Mouse (Mus musculus) limb, embryonic 12.5 days (tissue): Measurements from ENCODE around the gene Cttnbp2. TPM values are rescaled to one million over a fixed set of nuclear protein-coding genes. Genes with fewer than 3 reads are reported as not detected.

ENCODE experiments used
- ATAC-seq: fragments of 200-750 bp; cut with Nextera tagmentation; 2 replicates; pipeline ENCODE4 v1.8.0; 2017; ENCODE audit warnings: low read depth, moderate TSS enrichment; ENCODE audit not compliant: insufficient number of reproducible peaks, insufficient read depth, low FRiP score, low TSS enrichment
- H3K27ac ChIP-seq: fragments of 300-500 bp; sonication (generic); 2 replicates; pipeline ENCODE4 v1.5.1; 2016; ENCODE audit warnings: mild to moderate bottlenecking, moderate library complexity
- H3K27me3 ChIP-seq: fragments of 300-500 bp; sonication (generic); 2 replicates; pipeline ENCODE4 v1.6.1; 2016; ENCODE audit warnings: mild to moderate bottlenecking, moderate library complexity
- H3K36me3 ChIP-seq: fragments of 300-500 bp; sonication (generic); 2 replicates; pipeline ENCODE4 v1.6.1; 2016; ENCODE audit warnings: mild to moderate bottlenecking, moderate library complexity
- H3K4me1 ChIP-seq: fragments of 300-500 bp; sonication (generic); replicated peaks from 2 replicates; pipeline ENCODE4 v1.6.1; 2016
- H3K4me2 ChIP-seq: fragments of 300-500 bp; sonication (generic); 2 replicates; pipeline ENCODE4 v1.6.1; 2016; ENCODE audit warnings: mild to moderate bottlenecking, moderate library complexity
- H3K4me3 ChIP-seq: fragments of 300-500 bp; sonication (generic); replicated peaks from 2 replicates; pipeline ENCODE4 v1.5.1; 2016; ENCODE audit warnings: mild to moderate bottlenecking
- H3K9ac ChIP-seq: fragments of 300-500 bp; sonication (generic); replicated peaks from 2 replicates; pipeline ENCODE4 v1.6.1; 2016; ENCODE audit warnings: mild to moderate bottlenecking, moderate library complexity
- H3K9me3 ChIP-seq: fragments of 300-500 bp; sonication (generic); 2 replicates; pipeline ENCODE4 v1.6.1; 2016; ENCODE audit warnings: mild to moderate bottlenecking, moderate library complexity
- WGBS: fragments of 180-500 bp; shearing (Covaris S2); methylation state at CpG from one replicate; pipeline ENCODE4 v1.1.7; 2016; 5-methylcytosine and 5-hydroxymethylcytosine counted together
- polyA plus RNA-seq: library from polyadenylated mRNA; unstranded; fragments of >200 nt; fragmentation: Nextera tagmentation; extraction: Ambion mirVana; gene quantifications from 2 replicates; pipeline ENCODE4 v1.2.1, GENCODE M21; 2016

Cttnbp2 gene
- polyA plus RNA-seq, 1 experiment from 2014 or later = 22.7 TPM

DNA sequence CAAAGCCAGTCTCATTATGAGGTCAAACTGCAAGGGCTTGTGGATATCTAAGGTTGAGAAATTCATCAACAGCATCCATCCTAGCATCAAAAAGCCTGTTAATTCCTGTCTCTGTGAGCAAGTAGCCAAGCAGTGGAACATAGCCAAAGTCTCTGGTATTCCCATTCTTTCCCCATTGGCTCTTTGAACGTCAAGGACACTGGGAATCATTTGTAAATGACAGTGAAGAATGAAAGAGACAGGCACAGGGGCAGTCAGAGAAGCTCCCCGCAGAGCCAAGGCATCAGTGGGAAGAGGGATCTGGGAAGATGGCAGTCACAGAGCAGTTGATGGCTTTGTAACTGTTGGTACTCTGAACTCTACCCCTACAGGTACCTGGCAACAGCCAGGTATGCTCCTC is 46.9 kb downstream of the Cttnbp2 start:
- 52% methylated on average over 2 of the region's 2 CpGs for WGBS
- Histone ChIP-seq H3K36me3 (no peaks in the 10 kb centered on the region), H3K27ac (0 out of 2 replicates have a peak overlapping the region, but pooled peaks have one; percentile 2), H3K4me3 (no peak overlapping the region), H3K9me3 (no peaks in the 10 kb centered on the region), H3K4me1 (peaks cover 17% of the 10 kb centered on the region), H3K9ac (no peak overlapping the region), H3K27me3 (no peaks in the 10 kb centered on the region), H3K4me2 (no peak overlapping the region)
- ATAC-seq = no peak

DNA sequence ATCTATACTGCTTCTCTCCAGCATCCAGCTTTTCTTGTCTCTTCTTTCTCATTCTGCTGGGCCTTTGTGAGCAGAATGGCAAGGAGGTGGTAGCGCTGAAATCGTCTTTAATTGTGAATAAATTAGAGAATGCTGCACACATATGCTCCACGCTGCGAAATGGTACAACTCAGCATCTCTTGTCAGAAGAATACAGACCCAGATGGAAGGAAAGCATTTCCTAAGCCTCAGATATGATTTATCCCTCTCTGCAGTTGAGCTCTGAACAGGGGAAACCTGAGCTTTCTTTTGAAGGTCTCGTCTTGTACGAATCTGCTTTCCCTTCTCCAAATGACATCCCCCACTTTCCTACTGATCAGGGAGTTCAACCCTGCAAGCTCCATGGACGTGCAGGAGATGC is 48.4 kb downstream of the Cttnbp2 start:
- Histone ChIP-seq H3K4me2 (no peak overlapping the region), H3K4me3 (no peak overlapping the region), H3K27ac (no peak overlapping the region), H3K27me3 (no peaks in the 10 kb centered on the region), H3K9me3 (0 out of 2 replicates have a peak, but pooled peaks cover 4% of the 10 kb centered on the region), H3K36me3 (no peaks in the 10 kb centered on the region), H3K4me1 (peaks cover 17% of the 10 kb centered on the region), H3K9ac (no peak overlapping the region)
- 66% methylated on average over 7 of the region's 7 CpGs for WGBS
- no peak for ATAC-seq

DNA sequence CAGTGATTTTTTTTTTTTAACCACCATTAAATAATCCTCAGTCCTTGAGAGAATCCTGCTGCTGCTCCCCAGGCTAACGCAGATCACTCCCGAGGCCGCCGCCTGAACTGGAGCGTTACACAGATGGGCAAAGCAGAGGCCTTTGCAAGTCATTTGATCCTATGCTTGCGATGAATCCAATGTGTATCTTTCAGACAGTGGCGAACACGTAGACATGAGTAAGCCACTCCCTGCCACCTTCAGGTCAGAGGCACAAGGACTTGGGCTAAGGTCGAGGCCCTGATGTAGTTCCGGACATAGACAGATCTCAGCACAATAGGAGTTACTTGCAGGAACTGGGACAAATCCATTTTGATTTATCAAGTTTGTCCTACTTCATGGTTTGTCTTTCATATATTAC is 49.0 kb downstream of the Cttnbp2 start:
- Histone ChIP-seq H3K4me3 (no peak overlapping the region), H3K36me3 (no peaks in the 10 kb centered on the region), H3K27me3 (no peaks in the 10 kb centered on the region), H3K4me1 (peaks cover 17% of the 10 kb centered on the region), H3K9ac (no peak overlapping the region), H3K9me3 (0 out of 2 replicates have a peak, but pooled peaks cover 4% of the 10 kb centered on the region), H3K27ac (no peak overlapping the region), H3K4me2 (no peak overlapping the region)
- ATAC-seq = no peak
- WGBS = 78% methylated on average over 10 of the region's 10 CpGs

DNA sequence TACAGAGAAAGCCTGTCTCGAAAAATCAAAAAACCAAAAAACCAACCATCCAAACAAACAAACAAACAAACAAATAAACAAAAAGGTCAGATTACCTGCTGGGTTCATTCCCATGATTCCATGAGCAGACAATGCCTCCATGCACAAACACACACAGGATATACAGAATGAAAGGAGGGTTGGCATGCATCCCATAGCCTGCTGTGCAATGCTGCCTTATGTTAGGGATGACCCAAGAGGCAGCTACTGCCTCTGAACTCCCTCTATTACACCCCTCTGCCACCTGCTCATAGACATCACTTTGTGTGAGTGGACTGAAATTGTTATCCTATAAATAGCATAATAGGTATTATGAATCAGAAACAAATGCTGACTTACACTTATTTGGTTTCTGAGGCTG is 55.0 kb downstream of the Cttnbp2 start:
- ATAC-seq = no peak
- Histone ChIP-seq H3K9ac (no peak overlapping the region), H3K4me2 (no peak overlapping the region), H3K9me3 (0 out of 2 replicates have a peak, but pooled peaks cover 4% of the 10 kb centered on the region), H3K4me1 (no peaks in the 10 kb centered on the region), H3K36me3 (no peaks in the 10 kb centered on the region), H3K4me3 (no peak overlapping the region), H3K27me3 (no peaks in the 10 kb centered on the region), H3K27ac (no peak overlapping the region)
- 89% methylated on average over 1 of the region's 1 CpGs for WGBS

DNA sequence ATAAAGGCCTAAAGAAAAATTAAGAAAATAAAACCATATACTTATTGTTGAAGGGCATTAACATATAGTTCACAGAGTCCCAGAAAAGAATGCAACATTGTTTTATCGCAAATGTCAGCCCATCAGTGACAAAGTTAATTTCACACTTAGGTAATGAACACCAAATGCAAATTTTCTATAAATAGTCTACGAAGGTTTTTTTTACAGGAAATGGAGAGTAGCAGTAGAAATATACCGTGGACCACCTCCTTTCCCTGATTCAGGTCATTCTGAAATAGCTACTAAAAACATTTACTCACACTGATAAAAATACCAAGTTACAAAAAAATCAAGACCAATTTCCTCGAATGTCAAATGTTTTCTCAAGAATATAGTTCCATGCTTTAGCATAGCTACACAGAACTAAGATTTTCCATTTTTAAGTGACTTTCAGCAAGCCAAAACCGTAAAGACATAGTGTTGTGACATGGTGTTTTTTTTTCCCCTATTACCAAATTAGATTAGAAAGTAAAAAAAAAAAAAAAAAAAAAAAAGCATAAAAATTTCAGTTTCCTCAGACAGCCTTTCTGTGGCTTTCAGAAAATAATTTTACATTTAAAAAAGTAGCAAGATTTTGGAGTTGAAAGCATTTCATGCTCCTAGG is 64.0 kb downstream of the Cttnbp2 start:
- peaks cover 8% of the 10 kb centered on the region for H3K4me1 ChIP-seq
- no peak for ATAC-seq
- no peak overlapping the region for H3K4me3 ChIP-seq
- H3K27me3 ChIP-seq = no peaks in the 10 kb centered on the region
- 72% methylated on average over 5 of the region's 5 CpGs for WGBS
- H3K9ac ChIP-seq = no peak overlapping the region
- H3K36me3 ChIP-seq = no peaks in the 10 kb centered on the region
- H3K27ac ChIP-seq = no peak overlapping the region
- no peak overlapping the region for H3K4me2 ChIP-seq
- no peaks in the 10 kb centered on the region for H3K9me3 ChIP-seq

DNA sequence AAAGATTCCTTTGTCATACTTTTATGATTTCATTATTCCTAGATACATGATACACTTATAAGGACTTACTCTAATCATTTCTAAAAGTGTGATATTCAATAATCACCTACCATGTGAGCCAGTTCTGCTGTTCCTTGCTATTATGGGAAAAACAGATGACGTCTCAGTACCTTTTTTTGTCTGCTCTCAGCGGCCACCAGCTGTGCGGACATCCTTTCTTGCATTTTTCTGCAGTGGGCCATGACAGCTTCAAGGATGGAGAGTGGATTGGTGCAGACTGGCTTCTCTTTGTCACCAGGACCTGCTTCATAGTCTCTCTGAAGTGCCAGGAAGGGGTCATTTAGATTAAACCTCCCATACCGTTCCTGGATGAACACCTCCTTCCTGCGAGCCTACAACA is 66.6 kb downstream of the Cttnbp2 start:
- no peak for ATAC-seq
- Histone ChIP-seq H3K27ac (no peak overlapping the region), H3K4me1 (peaks cover 8% of the 10 kb centered on the region), H3K9me3 (no peaks in the 10 kb centered on the region), H3K27me3 (no peaks in the 10 kb centered on the region), H3K36me3 (no peaks in the 10 kb centered on the region), H3K9ac (no peak overlapping the region), H3K4me2 (no peak overlapping the region), H3K4me3 (no peak overlapping the region)
- 59% methylated on average over 5 of the region's 5 CpGs for WGBS

DNA sequence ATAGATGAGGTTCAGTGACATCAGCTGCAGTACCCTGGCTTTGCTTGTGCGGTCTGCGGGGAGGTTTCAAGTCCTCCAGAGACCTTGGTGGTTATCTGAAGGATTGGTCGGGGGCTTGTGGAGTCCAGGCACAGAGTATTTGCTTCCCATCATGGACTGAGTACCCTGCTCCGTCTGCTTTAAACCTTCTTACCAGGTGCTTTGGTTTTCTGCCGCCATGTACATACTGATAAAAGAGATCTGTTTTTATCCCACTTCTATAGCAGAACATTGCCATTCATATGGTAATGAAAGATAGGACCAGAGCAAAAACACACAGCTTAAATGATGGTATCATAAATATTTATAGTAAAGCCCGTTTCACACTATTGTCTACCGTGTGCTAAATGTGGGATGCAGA is 67.7 kb downstream of the Cttnbp2 start:
- WGBS = 52% methylated on average over 7 of the region's 7 CpGs
- no peak overlapping the region for H3K4me2 ChIP-seq

DNA sequence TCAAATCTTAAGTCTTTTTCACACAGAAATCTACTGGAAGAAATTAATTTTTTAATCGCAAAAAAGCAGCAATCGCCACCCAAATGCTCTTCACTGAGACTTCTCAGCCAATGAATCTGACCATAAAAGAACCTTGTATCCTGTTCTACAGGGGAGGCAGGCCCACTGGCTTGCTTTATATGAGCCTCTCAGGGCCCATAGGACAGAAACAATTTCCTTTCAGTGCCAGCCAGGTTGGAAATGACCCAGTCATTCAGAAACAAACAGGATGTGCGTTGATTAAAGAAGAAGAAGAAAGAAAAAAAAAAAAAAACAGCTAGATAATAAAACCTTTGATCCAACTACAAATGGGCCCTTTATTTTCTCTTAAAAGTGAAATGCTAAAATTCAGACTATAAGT is 68.3 kb downstream of the Cttnbp2 start:
- Histone ChIP-seq H3K27me3 (no peaks in the 10 kb centered on the region), H3K4me1 (peaks cover 8% of the 10 kb centered on the region), H3K9ac (no peak overlapping the region), H3K4me2 (no peak overlapping the region), H3K27ac (no peak overlapping the region), H3K36me3 (no peaks in the 10 kb centered on the region), H3K9me3 (no peaks in the 10 kb centered on the region), H3K4me3 (no peak overlapping the region)
- WGBS = 36% methylated on average over 3 of the region's 3 CpGs
- no peak for ATAC-seq

More for the DNA sequence above, 67.7 kb downstream of the Cttnbp2 start:
- H3K9me3 ChIP-seq = no peaks in the 10 kb centered on the region
- no peak overlapping the region for H3K4me3 ChIP-seq
- H3K27ac ChIP-seq = no peak overlapping the region
- no peak for ATAC-seq
- H3K9ac ChIP-seq = no peak overlapping the region
- no peaks in the 10 kb centered on the region for H3K36me3 ChIP-seq
- peaks cover 8% of the 10 kb centered on the region for H3K4me1 ChIP-seq
- H3K27me3 ChIP-seq = no peaks in the 10 kb centered on the region

DNA sequence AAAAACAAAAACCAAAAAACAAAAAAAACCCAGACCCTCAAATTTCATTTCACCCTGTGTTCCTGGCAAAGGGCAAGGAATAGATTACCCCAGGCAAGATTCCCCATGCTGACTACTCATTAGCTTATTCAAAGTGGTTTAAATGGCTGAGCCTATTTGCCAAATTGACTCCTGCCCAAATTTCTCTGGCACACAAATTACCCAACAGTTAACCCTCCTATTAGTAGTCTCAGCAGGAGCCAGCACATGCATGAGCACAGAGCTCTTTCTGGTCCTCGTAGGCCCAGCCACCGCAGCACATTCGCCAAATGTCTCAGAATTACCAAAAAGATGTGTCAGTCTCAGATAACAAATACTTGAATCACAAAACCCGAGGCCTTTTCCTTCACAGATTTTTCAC is 68.9 kb downstream of the Cttnbp2 start:
- no peak overlapping the region for H3K4me3 ChIP-seq
- no peaks in the 10 kb centered on the region for H3K27me3 ChIP-seq
- H3K4me2 ChIP-seq = no peak overlapping the region
- peaks cover 8% of the 10 kb centered on the region for H3K4me1 ChIP-seq
- WGBS = 20% methylated on average over 4 of the region's 4 CpGs
- no peak for ATAC-seq
- no peak overlapping the region for H3K27ac ChIP-seq
- no peaks in the 10 kb centered on the region for H3K36me3 ChIP-seq
- H3K9me3 ChIP-seq = no peaks in the 10 kb centered on the region
- no peak overlapping the region for H3K9ac ChIP-seq

DNA sequence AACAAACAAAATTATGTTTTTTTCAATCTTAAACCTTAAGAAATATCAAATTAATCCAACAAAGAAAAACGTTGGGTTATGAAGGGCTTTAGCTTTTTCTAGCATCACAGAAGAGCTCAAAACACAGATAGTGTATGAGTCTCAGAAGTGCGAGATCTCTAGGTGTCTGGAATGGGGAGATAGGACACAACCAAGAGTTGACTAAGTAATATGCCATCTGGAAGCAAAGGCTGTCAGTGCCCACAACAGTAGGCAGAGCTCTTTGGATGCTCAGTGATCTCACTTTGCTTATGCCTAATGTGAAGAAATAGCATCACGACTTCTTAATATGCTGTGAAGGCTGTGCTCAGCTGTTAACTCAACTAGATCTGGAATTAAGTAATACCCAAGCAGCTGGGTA is 72.3 kb downstream of the Cttnbp2 start:
- H3K36me3 ChIP-seq = no peaks in the 10 kb centered on the region
- no peak overlapping the region for H3K9ac ChIP-seq
- no peak overlapping the region for H3K4me2 ChIP-seq
- H3K9me3 ChIP-seq = no peaks in the 10 kb centered on the region
- H3K27ac ChIP-seq = no peak overlapping the region
- 79% methylated on average over 3 of the region's 3 CpGs for WGBS
- H3K4me1 ChIP-seq = peaks cover 5% of the 10 kb centered on the region
- no peaks in the 10 kb centered on the region for H3K27me3 ChIP-seq
- ATAC-seq = no peak
- no peak overlapping the region for H3K4me3 ChIP-seq

DNA sequence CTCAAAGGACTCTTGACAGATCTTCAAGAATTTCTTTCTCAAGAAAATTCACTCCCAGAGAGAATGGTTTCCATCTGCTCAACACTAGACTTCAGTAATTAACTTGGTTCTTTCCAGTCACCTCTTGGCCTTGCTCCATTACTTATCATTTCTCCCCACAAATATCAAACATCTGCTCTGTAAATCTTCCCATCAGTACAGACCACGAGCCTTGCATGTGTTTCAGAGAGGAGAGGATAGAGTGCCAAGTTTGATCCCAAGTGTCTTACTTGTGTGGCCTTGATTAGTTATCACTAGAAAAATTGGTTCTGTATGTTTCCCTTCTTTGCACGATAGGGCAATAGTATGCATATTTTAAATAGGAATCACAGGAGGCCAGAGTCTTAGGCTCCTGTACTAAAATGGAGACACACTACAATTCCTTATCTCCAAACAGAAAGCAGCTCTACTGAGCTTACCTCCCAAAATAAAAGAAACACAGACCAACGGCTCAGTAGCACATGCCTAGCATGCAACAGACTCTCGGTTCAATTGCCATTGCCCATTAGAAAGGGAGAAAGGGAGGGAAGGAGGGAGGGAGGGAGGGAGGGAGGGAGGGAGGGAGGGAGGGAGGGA is 73.6 kb downstream of the Cttnbp2 start:
- Histone ChIP-seq H3K36me3 (no peaks in the 10 kb centered on the region), H3K9ac (no peak overlapping the region), H3K9me3 (no peaks in the 10 kb centered on the region), H3K4me3 (no peak overlapping the region), H3K4me1 (no peaks in the 10 kb centered on the region), H3K27me3 (no peaks in the 10 kb centered on the region), H3K27ac (no peak overlapping the region), H3K4me2 (no peak overlapping the region)
- no peak for ATAC-seq
- 36% methylated on average over 4 of the region's 4 CpGs for WGBS
